Mouse (Mus musculus) kidney, embryonic 16.5 days (tissue): ENCODE data around the gene Plekhd1. TPM values are rescaled to one million over a fixed set of nuclear protein-coding genes. Genes with fewer than 3 reads are reported as not detected.

Experiments used
- ATAC-seq: fragments of 200-750 bp; cut with Nextera tagmentation; 2 replicates; pipeline ENCODE4 v1.8.0; 2017; ENCODE audit warnings: moderate TSS enrichment; ENCODE audit not compliant: low FRiP score, low TSS enrichment
- H3K27ac ChIP-seq: fragments of 300-500 bp; sonication (generic); 2 replicates; pipeline ENCODE4 v1.5.1; 2014; ENCODE audit warnings: low read length
- H3K27me3 ChIP-seq: fragments of 300-500 bp; sonication (generic); 2 replicates; pipeline ENCODE4 v1.6.1; 2014; ENCODE audit warnings: low read length, control low read depth, mixed read lengths; ENCODE audit not compliant: insufficient read depth
- H3K36me3 ChIP-seq: fragments of 300-500 bp; sonication (generic); 2 replicates; pipeline ENCODE4 v1.6.1; 2014; ENCODE audit warnings: low read length, control low read depth, mixed read lengths; ENCODE audit not compliant: insufficient read depth
- H3K4me1 ChIP-seq: fragments of 300-500 bp; sonication (generic); 2 replicates; pipeline ENCODE4 v1.6.1; 2014; ENCODE audit warnings: low read length, control low read depth, mixed read lengths; ENCODE audit not compliant: insufficient read depth
- H3K4me2 ChIP-seq: fragments of 300-500 bp; sonication (generic); replicated peaks from 2 replicates; pipeline ENCODE4 v1.6.1; 2014; ENCODE audit warnings: low read depth, low read length
- H3K4me3 ChIP-seq: fragments of 300-500 bp; sonication (generic); 2 replicates; pipeline ENCODE4 v1.5.1; 2014; ENCODE audit warnings: mild to moderate bottlenecking, low read length
- H3K9ac ChIP-seq: fragments of 300-500 bp; sonication (generic); replicated peaks from 2 replicates; pipeline ENCODE4 v1.6.1; 2014; ENCODE audit warnings: low read length
- H3K9me3 ChIP-seq: fragments of 300-500 bp; sonication (generic); 2 replicates; pipeline ENCODE4 v1.6.1; 2016; ENCODE audit warnings: low read length, control low read depth
- WGBS: fragments of 180-500 bp; shearing (Covaris S2); extraction: QIAGEN DNeasy Blood & Tissue Kit; methylation state at CpG from one replicate; pipeline ENCODE4 v1.1.7; 2014; 5-methylcytosine and 5-hydroxymethylcytosine counted together
- polyA plus RNA-seq: library from polyadenylated mRNA; unstranded; fragments of >200 nt; fragmentation: Nextera tagmentation; extraction: Ambion mirVana; gene quantifications from 2 replicates; pipeline ENCODE4 v1.2.1, GENCODE M21; 2015

The Plekhd1 gene
- 2.7 TPM in 2 replicates for polyA plus RNA-seq

- Histone ChIP-seq H3K27me3 (peaks cover 29% of the 10 kb centered on the region), H3K4me3 (peak within 1 kb of the TSS; percentile 47), H3K27ac (no peak within 1 kb of the TSS), H3K4me2 (peak within 1 kb of the TSS; percentile 69), H3K4me1 (peaks cover 21% of the 10 kb centered on the region), H3K9ac (peak within 1 kb of the TSS; percentile 53), H3K9me3 (no peaks in the 10 kb centered on the region), H3K36me3 (no peaks in the 10 kb centered on the region)
- peak; percentile 89 for ATAC-seq
- WGBS: under 1% methylated on average over 43 of the region's 52 CpGs
Measured at GRCm38 (mm10) chr12:80692269-80692972, at the start of gene Plekhd1. Plekhd1 (plus strand) TSS chr12:80692591.

- H3K4me3 ChIP-seq: peak overlapping the region; percentile 99
- H3K27ac ChIP-seq: peak overlapping the region; percentile 90
- peak overlapping the region; percentile 97 for H3K9ac ChIP-seq
- no peaks in the 10 kb centered on the region for H3K27me3 ChIP-seq
- peaks cover 30% of the 10 kb centered on the region for H3K4me1 ChIP-seq
- 2% methylated on average over 47 of the region's 48 CpGs for WGBS
- H3K9me3 ChIP-seq: no peaks in the 10 kb centered on the region
- H3K36me3 ChIP-seq: peaks cover 37% of the 10 kb centered on the region
- H3K4me2 ChIP-seq: peak overlapping the region; percentile 73
- peak; percentile 84 for ATAC-seq
Measured at GRCm38 (mm10) chr12:80642725-80643692, 49.4 kb upstream of the Plekhd1 start.

GRCm38 (mm10) chr12:80643693-80644505 is 48.5 kb upstream of the Plekhd1 start, which contains the start of the genes Slc39a9 and Erh:
Slc39a9 (plus strand) TSS chr12:80643883.
Erh (minus strand) TSS chr12:80644341.
- peaks cover 30% of the 10 kb centered on the region for H3K4me1 ChIP-seq
- peak within 1 kb of the TSS; percentile 97 for H3K9ac ChIP-seq
- peak; percentile 97 for ATAC-seq
- peak within 1 kb of the TSS; percentile 99 for H3K4me3 ChIP-seq
- under 1% methylated on average over 50 of the region's 50 CpGs for WGBS
- peaks cover 28% of the 10 kb centered on the region for H3K36me3 ChIP-seq
- H3K9me3 ChIP-seq: no peaks in the 10 kb centered on the region
- H3K27ac ChIP-seq: peak within 1 kb of the TSS; percentile 90
- H3K27me3 ChIP-seq: no peaks in the 10 kb centered on the region
- peak within 1 kb of the TSS; percentile 73 for H3K4me2 ChIP-seq

DNA sequence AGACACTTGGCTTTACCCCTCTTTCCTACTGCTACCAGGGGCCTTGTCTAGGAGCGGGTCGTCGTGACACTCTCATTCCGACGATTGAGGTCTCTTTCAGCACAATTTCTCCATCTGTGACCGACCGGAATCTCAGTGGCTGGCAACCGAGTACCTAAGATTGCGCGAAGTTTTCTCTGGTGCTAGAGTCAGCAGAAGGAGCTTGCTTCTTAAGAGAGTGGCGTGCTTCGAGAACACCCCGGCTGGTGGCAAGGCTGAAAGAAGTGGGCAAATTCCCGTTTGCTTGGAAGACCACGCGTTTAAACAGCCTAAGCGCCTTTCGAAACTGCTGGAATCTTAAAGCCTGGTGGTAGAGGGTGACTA is 47.9 kb upstream of the Plekhd1 start:
- no peak for ATAC-seq
- peaks cover 23% of the 10 kb centered on the region for H3K36me3 ChIP-seq
- peak overlapping the region; percentile 97 for H3K9ac ChIP-seq
- peak overlapping the region; percentile 73 for H3K4me2 ChIP-seq
- WGBS: 6% methylated on average over 18 of the region's 18 CpGs
- H3K27me3 ChIP-seq: no peaks in the 10 kb centered on the region
- H3K9me3 ChIP-seq: no peaks in the 10 kb centered on the region
- H3K4me3 ChIP-seq: peak overlapping the region; percentile 99
- H3K4me1 ChIP-seq: peaks cover 30% of the 10 kb centered on the region
- no peak overlapping the region for H3K27ac ChIP-seq

GRCm38 (mm10) chr12:80646377-80646776 is 46.0 kb upstream of the Plekhd1 start:
- H3K9me3 ChIP-seq: no peaks in the 10 kb centered on the region
- H3K4me2 ChIP-seq: no peak overlapping the region
- no peaks in the 10 kb centered on the region for H3K27me3 ChIP-seq
- H3K4me1 ChIP-seq: peaks cover 30% of the 10 kb centered on the region
- WGBS: 89% methylated on average over 3 of the region's 3 CpGs
- no peak for ATAC-seq
- no peak overlapping the region; the same call in 1 of the 2 replicates for H3K9ac ChIP-seq
- no peak overlapping the region for H3K4me3 ChIP-seq
- H3K27ac ChIP-seq: no peak overlapping the region
- 0 out of 2 replicates have a peak, but pooled peaks cover 8% of the 10 kb centered on the region for H3K36me3 ChIP-seq

GRCm38 (mm10) chr12:80653951-80654658 is 38.3 kb upstream of the Plekhd1 start:
- no peaks in the 10 kb centered on the region for H3K4me1 ChIP-seq
- no peaks in the 10 kb centered on the region for H3K36me3 ChIP-seq
- ATAC-seq: no peak
- H3K9ac ChIP-seq: no peak overlapping the region
- WGBS: 93% methylated on average over 7 of the region's 7 CpGs
- H3K27me3 ChIP-seq: no peaks in the 10 kb centered on the region
- H3K4me3 ChIP-seq: no peak overlapping the region
- no peak overlapping the region for H3K27ac ChIP-seq
- no peaks in the 10 kb centered on the region for H3K9me3 ChIP-seq
- no peak overlapping the region for H3K4me2 ChIP-seq

GRCm38 (mm10) chr12:80654659-80655025 is 37.7 kb upstream of the Plekhd1 start:
- no peak overlapping the region for H3K27ac ChIP-seq
- ATAC-seq: no peak

DNA sequence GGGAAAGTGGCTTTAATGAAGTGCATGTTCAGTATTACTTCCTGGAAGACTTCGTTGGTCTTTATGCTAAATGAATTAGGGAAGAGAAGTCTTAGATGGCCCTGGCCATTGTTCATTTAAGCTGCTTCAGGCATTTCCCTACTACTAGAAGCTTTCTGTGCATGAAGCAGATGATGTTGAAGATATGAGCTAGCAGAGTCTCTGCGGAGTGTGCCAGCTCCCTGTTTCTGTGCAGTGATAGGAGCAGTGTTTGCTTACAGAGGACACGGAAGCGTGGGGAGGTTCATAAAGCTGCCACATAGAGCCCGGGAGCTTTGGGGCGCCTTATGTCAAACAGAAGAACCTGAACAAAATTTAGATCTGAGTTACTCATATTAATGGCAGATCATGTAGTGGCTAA is 33.7 kb upstream of the Plekhd1 start:
- Histone ChIP-seq H3K4me2 (no peak overlapping the region), H3K27ac (peak overlapping the region; percentile 67), H3K4me3 (no peak overlapping the region), H3K4me1 (no peaks in the 10 kb centered on the region), H3K27me3 (no peaks in the 10 kb centered on the region), H3K9me3 (no peaks in the 10 kb centered on the region), H3K9ac (no peak overlapping the region), H3K36me3 (peaks cover 9% of the 10 kb centered on the region; the same call in 1 of the 2 replicates)
- ATAC-seq: no peak
- WGBS: 67% methylated on average over 6 of the region's 6 CpGs

More at GRCm38 (mm10) chr12:80654659-80655025, 37.7 kb upstream of the Plekhd1 start:
- H3K9ac ChIP-seq: no peak overlapping the region
- no peaks in the 10 kb centered on the region for H3K27me3 ChIP-seq
- H3K4me3 ChIP-seq: no peak overlapping the region
- H3K36me3 ChIP-seq: no peaks in the 10 kb centered on the region
- no peaks in the 10 kb centered on the region for H3K4me1 ChIP-seq
- H3K9me3 ChIP-seq: no peaks in the 10 kb centered on the region
- no peak overlapping the region for H3K4me2 ChIP-seq
- 92% methylated on average over 3 of the region's 3 CpGs for WGBS

DNA sequence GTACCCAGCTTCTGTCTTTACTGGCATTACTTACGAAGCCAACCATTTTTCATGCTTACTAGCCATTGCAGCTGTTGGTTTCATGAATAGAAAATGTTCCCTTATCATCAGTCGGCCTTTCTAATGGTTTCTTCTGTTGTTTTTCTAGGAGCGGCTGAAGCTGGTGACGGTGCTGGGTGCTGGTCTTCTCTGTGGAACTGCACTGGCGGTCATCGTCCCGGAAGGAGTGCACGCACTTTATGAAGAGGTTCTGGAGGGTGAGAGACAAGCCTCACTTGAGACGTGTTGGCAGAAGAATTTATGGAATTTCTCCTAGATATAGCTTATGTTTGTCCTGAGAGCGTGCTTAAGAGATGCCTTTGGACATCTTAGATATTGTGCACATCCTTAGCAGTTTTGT is 30.1 kb upstream of the Plekhd1 start:
- Histone ChIP-seq H3K4me3 (no peak overlapping the region), H3K4me2 (no peak overlapping the region), H3K4me1 (no peaks in the 10 kb centered on the region), H3K9ac (no peak overlapping the region), H3K27ac (no peak overlapping the region), H3K36me3 (peaks cover 11% of the 10 kb centered on the region), H3K27me3 (no peaks in the 10 kb centered on the region), H3K9me3 (no peaks in the 10 kb centered on the region)
- 92% methylated on average over 10 of the region's 10 CpGs for WGBS
- no peak for ATAC-seq
